Mouse (Mus musculus) heart, postnatal 0 days (tissue): ENCODE results near the gene Arl8a. TPM values are rescaled to one million over a fixed set of nuclear protein-coding genes. Genes with fewer than 3 reads are reported as not detected.
A peak's percentile ranks its signal among the peaks of the same experiment; 100 is the strongest.

Experiments
- ATAC-seq: fragments of 200-750 bp; cut with Nextera tagmentation; 2 replicates; pipeline ENCODE4 v1.8.0; 2017; ENCODE audit warnings: low read depth, moderate number of reproducible peaks, moderate library complexity; ENCODE audit not compliant: insufficient read depth
- DNase-seq: peaks from one replicate; pipeline ENCODE4 v3.0.0-alpha.2; 2016; ENCODE audit warnings: low spot score
- H3K27ac ChIP-seq: fragments of 300-500 bp; sonication (generic); 2 replicates; pipeline ENCODE4 v1.5.1; 2014; ENCODE audit warnings: low read depth, mild to moderate bottlenecking
- H3K27me3 ChIP-seq: fragments of 300-500 bp; sonication (generic); 2 replicates; pipeline ENCODE4 v1.6.1; 2014; ENCODE audit warnings: low read length, mixed read lengths; ENCODE audit not compliant: control insufficient read depth, insufficient read depth
- H3K36me3 ChIP-seq: fragments of 300-500 bp; sonication (generic); replicated peaks from 2 replicates; pipeline ENCODE4 v1.6.1; 2014; ENCODE audit warnings: low read length, mixed read lengths; ENCODE audit not compliant: control insufficient read depth, insufficient read depth
- H3K4me1 ChIP-seq: fragments of 300-500 bp; sonication (generic); 2 replicates; pipeline ENCODE4 v1.6.1; 2014; ENCODE audit warnings: antibody characterized with exemption; ENCODE audit not compliant: control insufficient read depth, insufficient read depth
- H3K4me2 ChIP-seq: fragments of 300-500 bp; sonication (generic); 2 replicates; pipeline ENCODE4 v1.6.1; 2014; ENCODE audit warnings: low read depth, mild to moderate bottlenecking, low read length, moderate library complexity
- H3K4me3 ChIP-seq: fragments of 300-500 bp; sonication (generic); 2 replicates; pipeline ENCODE4 v1.5.1; 2014; ENCODE audit warnings: low read depth, low read length
- H3K9ac ChIP-seq: fragments of 300-500 bp; sonication (generic); replicated peaks from 2 replicates; pipeline ENCODE4 v1.6.1; 2014; ENCODE audit warnings: low read depth, low read length, mixed read lengths
- H3K9me3 ChIP-seq: fragments of 300-500 bp; sonication (generic); replicated peaks from 2 replicates; pipeline ENCODE4 v1.6.1; 2016; ENCODE audit warnings: low read length; ENCODE audit not compliant: control insufficient read depth
- CTCF ChIP-seq: IDR thresholded peaks from 2 replicates; pipeline ENCODE4 v1.5.1; 2016; ENCODE audit warnings: antibody characterized with exemption, control low read depth, low read depth
- EP300 ChIP-seq: IDR thresholded peaks from 2 replicates; pipeline ENCODE4 v1.6.1; 2016; ENCODE audit warnings: antibody characterized with exemption, low read depth
- WGBS: fragments of 180-500 bp; shearing (Covaris S2); extraction: QIAGEN DNeasy Blood & Tissue Kit; methylation state at CpG from one replicate; pipeline ENCODE4 v1.1.7; 2014; 5-methylcytosine and 5-hydroxymethylcytosine counted together
- polyA plus RNA-seq: library from polyadenylated mRNA; unstranded; fragments of >200 nt; fragmentation: Nextera tagmentation; extraction: Ambion mirVana; gene quantifications from 2 replicates; pipeline ENCODE4 v1.2.1, GENCODE M21; 2015
- total RNA-seq: library from RNA; depleted of rRNA; stranded (reverse); fragments of >200 nt; gene quantifications from 2 replicates; pipeline ENCODE4 v1.2.3, GENCODE M21; 2014; ENCODE audit warnings: low replicate concordance

Arl8a gene
- total and polyA plus RNA-seq, 2 experiments from 2014 or later, result 35.3 to 43.4 TPM

GRCm38 (mm10) chr1:135130376-135131018 is 16.1 kb upstream of the Arl8a start:
- TF ChIP-seq CTCF (no peak), EP300 (no peak)
- H3K36me3 ChIP-seq, result no peaks in the 10 kb centered on the region
- no peak for ATAC-seq
- H3K27me3 ChIP-seq, result peaks cover 42% of the 10 kb centered on the region
- no peak overlapping the region for H3K9ac ChIP-seq
- H3K27ac ChIP-seq, result no peak overlapping the region
- peaks cover 21% of the 10 kb centered on the region; the same call in 1 of the 2 replicates for H3K4me1 ChIP-seq
- no peak overlapping the region for H3K4me3 ChIP-seq
- no peak overlapping the region for H3K4me2 ChIP-seq
- DNase-seq, result no peak
- 56% methylated on average over 2 of the region's 2 CpGs for WGBS
- no peaks in the 10 kb centered on the region for H3K9me3 ChIP-seq

GRCm38 (mm10) chr1:135131034-135131433 is 15.6 kb upstream of the Arl8a start:
- Histone ChIP-seq H3K36me3 (no peaks in the 10 kb centered on the region), H3K4me3 (no peak overlapping the region), H3K27me3 (peaks cover 39% of the 10 kb centered on the region), H3K9ac (no peak overlapping the region), H3K4me2 (peak overlapping the region; percentile 23; the same call in 1 of the 2 replicates), H3K27ac (peak overlapping the region; percentile 8; the same call in 1 of the 2 replicates), H3K9me3 (no peaks in the 10 kb centered on the region), H3K4me1 (peaks cover 18% of the 10 kb centered on the region; the same call in 1 of the 2 replicates)
- DNase-seq (no peak), ATAC-seq (0 out of 2 replicates have a peak, but pooled peaks have one; percentile 14)
- TF ChIP-seq CTCF (no peak), EP300 (no peak)
- 16% methylated on average over 6 of the region's 6 CpGs for WGBS

GRCm38 (mm10) chr1:135131560-135131959 is 15.1 kb upstream of the Arl8a start:
- no peaks in the 10 kb centered on the region for H3K9me3 ChIP-seq
- no peak overlapping the region for H3K9ac ChIP-seq
- peak overlapping the region; percentile 8; the same call in 1 of the 2 replicates for H3K27ac ChIP-seq
- TF ChIP-seq CTCF, result no peak
- TF ChIP-seq EP300, result no peak
- H3K4me1 ChIP-seq, result peaks cover 16% of the 10 kb centered on the region; the same call in 1 of the 2 replicates
- WGBS, result 44% methylated on average over 8 of the region's 8 CpGs
- H3K4me2 ChIP-seq, result peak overlapping the region; percentile 23; the same call in 1 of the 2 replicates
- H3K27me3 ChIP-seq, result peaks cover 34% of the 10 kb centered on the region
- no peaks in the 10 kb centered on the region for H3K36me3 ChIP-seq
- no peak overlapping the region for H3K4me3 ChIP-seq
- DNase-seq (no peak), ATAC-seq (no peak)

- ATAC-seq, result peak; percentile 75
- TF ChIP-seq EP300, result no peak
- TF ChIP-seq CTCF, result peak; percentile 85
- H3K4me2 ChIP-seq, result peak within 1 kb of the TSS; percentile 23; the same call in 1 of the 2 replicates
Observed at GRCm38 (mm10) chr1:135132473-135132872, 14.2 kb upstream of the Arl8a start, which contains the start of gene Ptpn7. TSS of gene Ptpn7 (plus strand) at chr1:135132700.

GRCm38 (mm10) chr1:135132893-135133369 is 13.7 kb upstream of the Arl8a start:
- Histone ChIP-seq H3K27ac (no peak overlapping the region; the same call in 1 of the 2 replicates), H3K9me3 (no peaks in the 10 kb centered on the region), H3K4me2 (peak overlapping the region; percentile 20; the same call in 1 of the 2 replicates), H3K27me3 (peaks cover 21% of the 10 kb centered on the region), H3K36me3 (no peaks in the 10 kb centered on the region), H3K4me3 (peak overlapping the region; percentile 9; the same call in 1 of the 2 replicates), H3K4me1 (peaks cover 16% of the 10 kb centered on the region; the same call in 1 of the 2 replicates), H3K9ac (no peak overlapping the region)
- ATAC-seq, result no peak
- WGBS, result 72% methylated on average over 9 of the region's 9 CpGs
- no peak for TF ChIP-seq EP300
- no peak for TF ChIP-seq CTCF
- no peak for DNase-seq

More at GRCm38 (mm10) chr1:135132473-135132872, 14.2 kb upstream of the Arl8a start, which contains the start of gene Ptpn7:
- Histone ChIP-seq H3K27me3 (peaks cover 25% of the 10 kb centered on the region), H3K4me3 (peak within 1 kb of the TSS; percentile 9; the same call in 1 of the 2 replicates), H3K4me1 (peaks cover 16% of the 10 kb centered on the region; the same call in 1 of the 2 replicates), H3K9ac (no peak within 1 kb of the TSS), H3K27ac (peak within 1 kb of the TSS; percentile 8; the same call in 1 of the 2 replicates), H3K36me3 (no peaks in the 10 kb centered on the region), H3K9me3 (no peaks in the 10 kb centered on the region)
- 7% methylated on average over 10 of the region's 10 CpGs for whole genome bisulfite sequencing
- peak; percentile 72 for DNase-seq
